Mouse (Mus musculus) limb, embryonic 10.5 days (tissue): Measurements from ENCODE around the gene Mpz. TPM values are rescaled to one million over a fixed set of nuclear protein-coding genes. Genes with fewer than 3 reads are reported as not detected.

Experiments
- DNase-seq: peaks from one replicate; pipeline ENCODE4 v3.0.0-alpha.2; 2017; ENCODE audit warnings: low spot score
- H3K27ac ChIP-seq: fragments of 300-500 bp; sonication (generic); 2 replicates; pipeline ENCODE4 v1.5.1; 2016; ENCODE audit warnings: mild to moderate bottlenecking
- H3K27me3 ChIP-seq: fragments of 300-500 bp; sonication (generic); 2 replicates; pipeline ENCODE4 v1.6.1; 2016; ENCODE audit warnings: low read depth, mild to moderate bottlenecking; ENCODE audit not compliant: poor library complexity, severe bottlenecking
- H3K36me3 ChIP-seq: fragments of 300-500 bp; sonication (generic); 2 replicates; pipeline ENCODE4 v1.6.1; 2016; ENCODE audit warnings: mild to moderate bottlenecking, moderate library complexity
- H3K4me1 ChIP-seq: fragments of 300-500 bp; sonication (generic); 2 replicates; pipeline ENCODE4 v1.6.1; 2016
- H3K4me3 ChIP-seq: fragments of 300-500 bp; sonication (generic); 2 replicates; pipeline ENCODE4 v1.5.1; 2016; ENCODE audit warnings: mild to moderate bottlenecking, moderate library complexity
- H3K9me3 ChIP-seq: fragments of 300-500 bp; sonication (generic); replicated peaks from 2 replicates; pipeline ENCODE4 v1.6.1; 2016; ENCODE audit warnings: mild to moderate bottlenecking
- WGBS: fragments of 180-500 bp; shearing (Covaris S2); methylation state at CpG from one replicate; pipeline ENCODE4 v1.1.7; 2016; 5-methylcytosine and 5-hydroxymethylcytosine counted together
- polyA plus RNA-seq: library from polyadenylated mRNA; unstranded; fragments of >200 nt; fragmentation: Nextera tagmentation; extraction: Ambion mirVana; gene quantifications from 2 replicates; pipeline ENCODE4 v1.2.1, GENCODE M21; 2016

The Mpz gene
- polyA plus RNA-seq, 1 experiment from 2014 or later, result 0.44 TPM

DNA sequence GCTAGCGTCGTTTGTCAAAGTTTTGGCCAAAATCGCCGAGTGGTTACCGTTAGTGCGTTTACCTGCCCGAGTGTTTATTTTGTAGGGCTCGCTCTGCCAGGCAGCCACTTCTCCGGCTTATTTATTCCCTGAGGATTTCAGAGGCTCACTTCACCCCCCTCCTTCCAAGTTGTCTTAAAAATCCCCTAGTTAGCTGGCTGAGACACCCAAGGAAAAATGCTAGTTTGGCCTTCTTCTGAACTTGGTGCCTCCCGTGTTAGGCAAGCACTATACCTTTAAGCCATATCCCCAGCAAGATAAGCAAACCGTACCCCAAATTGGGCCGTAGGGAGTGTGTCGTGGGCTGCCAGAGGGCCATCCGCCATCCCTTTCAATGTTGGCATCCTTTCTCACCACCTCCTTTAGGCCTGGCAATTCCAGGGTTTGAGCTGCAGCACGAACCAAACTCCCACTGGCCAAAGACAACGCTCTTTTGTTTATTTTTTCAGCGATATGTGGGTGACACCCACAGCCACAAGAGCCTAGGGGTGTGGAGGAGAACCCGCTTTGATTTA, 404 bp downstream of the Mpz start:
- H3K36me3 ChIP-seq, result peaks cover 2% of the 10 kb centered on the region; the same call in 1 of the 2 replicates
- no peaks in the 10 kb centered on the region for H3K9me3 ChIP-seq
- H3K27me3 ChIP-seq, result peaks cover 13% of the 10 kb centered on the region
- H3K27ac ChIP-seq, result peak overlapping the region; percentile 89
- H3K4me1 ChIP-seq, result peaks cover 18% of the 10 kb centered on the region
- WGBS, result 5% methylated on average over 18 of the region's 18 CpGs
- peak overlapping the region; percentile 86 for H3K4me3 ChIP-seq
- DNase-seq, result peak; percentile 55

DNA sequence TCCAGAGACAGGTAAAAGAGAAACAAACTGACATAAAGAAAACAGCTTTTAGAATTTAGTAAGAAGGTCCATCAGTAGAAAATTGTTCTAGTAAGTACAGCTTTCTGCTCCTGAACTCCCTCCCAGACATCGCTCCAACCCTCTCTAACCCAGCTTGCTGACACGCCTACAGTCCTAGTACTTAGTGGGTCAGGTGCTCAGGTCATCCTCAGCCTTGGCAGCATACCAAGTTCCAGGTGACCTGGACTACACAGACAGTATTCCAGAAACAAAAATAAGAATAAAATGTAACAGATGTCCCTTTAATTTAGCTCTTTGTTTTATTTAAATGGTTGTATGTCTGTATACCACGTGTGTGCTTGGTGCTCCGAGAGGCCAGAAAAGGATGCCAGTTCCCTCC, 1.5 kb downstream of the Mpz start:
- peaks cover 18% of the 10 kb centered on the region for H3K4me1 ChIP-seq
- WGBS, result 88% methylated on average over 4 of the region's 4 CpGs
- peaks cover 24% of the 10 kb centered on the region for H3K27me3 ChIP-seq
- no peaks in the 10 kb centered on the region for H3K36me3 ChIP-seq
- DNase-seq, result no peak
- no peak overlapping the region for H3K27ac ChIP-seq
- H3K4me3 ChIP-seq, result no peak overlapping the region
- no peaks in the 10 kb centered on the region for H3K9me3 ChIP-seq

DNA sequence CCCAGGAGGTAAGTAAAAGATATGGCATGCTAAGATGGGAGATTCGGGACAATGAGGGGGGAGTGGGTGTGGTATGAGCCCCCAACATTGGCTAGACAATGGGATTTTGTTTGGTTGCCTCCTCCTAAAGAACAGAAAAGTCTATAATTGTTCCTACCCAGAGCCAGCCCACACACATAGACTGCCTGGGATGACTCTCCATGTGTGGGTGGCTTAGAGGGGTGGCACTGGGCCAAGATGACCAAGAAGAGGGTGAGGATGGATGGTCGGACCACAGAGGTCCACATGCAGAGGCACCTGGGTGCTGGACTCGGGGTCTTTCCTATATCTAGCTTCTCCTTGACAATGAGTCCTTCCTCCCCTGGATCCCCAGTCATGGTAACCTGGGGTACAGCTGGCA, 6.1 kb downstream of the Mpz start:
- Histone ChIP-seq H3K4me1 (peaks cover 15% of the 10 kb centered on the region), H3K4me3 (no peak overlapping the region), H3K9me3 (no peaks in the 10 kb centered on the region), H3K36me3 (no peaks in the 10 kb centered on the region), H3K27ac (no peak overlapping the region), H3K27me3 (peaks cover 70% of the 10 kb centered on the region)
- 77% methylated on average over 3 of the region's 3 CpGs for WGBS
- DNase-seq, result no peak

DNA sequence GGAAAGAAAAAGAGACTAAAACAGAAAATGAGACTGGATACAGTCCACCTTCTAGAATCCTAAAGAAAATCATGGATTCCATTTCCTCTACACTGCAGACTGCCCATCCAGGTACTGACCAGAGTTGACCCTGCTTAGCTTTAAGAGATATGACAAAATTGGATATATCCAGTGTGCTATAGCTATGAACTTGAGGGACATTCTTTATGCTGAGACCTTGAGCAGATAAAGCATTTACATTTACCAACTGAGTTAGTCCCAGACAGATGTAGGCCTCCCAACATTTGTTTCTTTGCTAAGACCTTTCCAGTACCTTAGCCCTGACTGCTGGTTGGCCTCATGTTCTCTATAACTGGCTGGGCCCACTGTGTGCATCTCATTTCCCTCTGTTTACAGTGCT, 7.5 kb downstream of the Mpz start:
- Histone ChIP-seq H3K27me3 (peaks cover 73% of the 10 kb centered on the region), H3K4me1 (peaks cover 15% of the 10 kb centered on the region), H3K36me3 (no peaks in the 10 kb centered on the region)

DNA sequence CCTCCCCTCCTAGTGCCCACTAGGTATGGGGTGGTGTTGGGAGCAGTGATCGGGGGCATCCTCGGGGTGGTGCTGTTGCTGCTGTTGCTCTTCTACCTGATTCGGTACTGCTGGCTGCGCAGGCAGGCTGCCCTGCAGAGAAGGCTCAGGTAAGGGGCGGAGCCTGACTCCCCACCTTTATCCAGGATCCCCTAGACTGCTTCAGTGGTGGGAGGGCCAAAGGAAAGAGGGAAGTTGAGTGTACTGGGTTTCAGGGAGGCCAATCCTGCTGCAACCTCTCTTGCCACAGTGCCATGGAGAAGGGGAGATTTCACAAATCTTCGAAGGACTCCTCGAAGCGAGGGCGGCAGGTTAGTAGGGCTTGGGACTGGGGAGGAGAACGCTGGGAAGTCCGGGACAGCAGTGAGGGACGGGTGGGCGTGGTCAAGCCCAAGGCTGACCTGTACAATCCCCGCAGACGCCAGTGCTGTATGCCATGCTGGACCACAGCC, 9.0 kb downstream of the Mpz start:
- H3K27me3 ChIP-seq, result peaks cover 71% of the 10 kb centered on the region
- no peaks in the 10 kb centered on the region for H3K36me3 ChIP-seq
- H3K27ac ChIP-seq, result no peak overlapping the region
- H3K4me1 ChIP-seq, result peaks cover 15% of the 10 kb centered on the region
- H3K4me3 ChIP-seq, result peak overlapping the region; percentile 41
- peak; percentile 45 for DNase-seq
- no peaks in the 10 kb centered on the region for H3K9me3 ChIP-seq
- WGBS, result 3% methylated on average over 15 of the region's 15 CpGs

More for the DNA sequence above, 7.5 kb downstream of the Mpz start:
- Histone ChIP-seq H3K9me3 (no peaks in the 10 kb centered on the region), H3K27ac (no peak overlapping the region), H3K4me3 (no peak overlapping the region)
- DNase-seq, result no peak

DNA sequence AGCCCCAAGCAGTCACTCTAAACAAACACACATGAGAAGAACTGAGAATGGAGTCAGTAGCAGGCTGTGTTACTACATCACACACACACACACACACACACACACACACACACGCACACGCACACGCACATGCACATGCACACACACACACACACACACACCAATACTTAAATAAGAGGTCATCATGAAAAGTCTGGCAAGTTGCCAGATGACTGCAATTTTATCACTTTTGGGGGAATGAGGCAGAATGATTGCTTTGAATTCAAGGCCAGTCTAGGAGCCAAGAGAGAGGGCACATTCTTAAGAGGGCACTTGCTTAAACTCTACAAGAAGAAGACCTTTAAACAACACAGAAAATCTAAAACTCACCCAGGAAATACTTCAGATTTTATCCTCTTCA, 12.0 kb downstream of the Mpz start:
- Histone ChIP-seq H3K4me3 (no peak overlapping the region), H3K9me3 (no peaks in the 10 kb centered on the region), H3K36me3 (no peaks in the 10 kb centered on the region), H3K4me1 (peaks cover 15% of the 10 kb centered on the region), H3K27me3 (peaks cover 43% of the 10 kb centered on the region), H3K27ac (no peak overlapping the region)
- no peak for DNase-seq
- WGBS, result 91% methylated on average over 3 of the region's 3 CpGs

DNA sequence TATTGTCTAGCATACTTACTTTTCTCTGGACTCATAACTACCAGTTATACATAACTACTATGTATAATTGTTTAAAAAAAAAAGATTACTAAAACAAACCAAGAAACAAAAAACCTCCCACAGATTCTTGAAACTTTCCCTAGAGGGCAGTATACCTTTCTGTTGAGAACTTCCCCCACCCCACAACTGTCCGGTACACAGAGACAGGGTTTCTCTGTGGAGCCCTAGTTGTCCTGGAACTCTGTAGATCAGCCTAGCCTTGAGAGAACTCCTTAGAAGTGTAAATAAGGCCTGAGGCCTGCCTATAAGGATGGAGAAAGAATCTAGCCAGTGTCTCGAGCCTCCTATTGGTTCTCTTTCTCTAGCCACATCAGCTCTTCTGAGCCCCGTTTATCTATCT, 13.7 kb downstream of the Mpz start:
- WGBS, result 32% methylated on average over 3 of the region's 3 CpGs
- Histone ChIP-seq H3K36me3 (no peaks in the 10 kb centered on the region), H3K9me3 (no peaks in the 10 kb centered on the region), H3K4me1 (peaks cover 15% of the 10 kb centered on the region), H3K4me3 (no peak overlapping the region), H3K27ac (no peak overlapping the region), H3K27me3 (peaks cover 26% of the 10 kb centered on the region)
- no peak for DNase-seq

DNA sequence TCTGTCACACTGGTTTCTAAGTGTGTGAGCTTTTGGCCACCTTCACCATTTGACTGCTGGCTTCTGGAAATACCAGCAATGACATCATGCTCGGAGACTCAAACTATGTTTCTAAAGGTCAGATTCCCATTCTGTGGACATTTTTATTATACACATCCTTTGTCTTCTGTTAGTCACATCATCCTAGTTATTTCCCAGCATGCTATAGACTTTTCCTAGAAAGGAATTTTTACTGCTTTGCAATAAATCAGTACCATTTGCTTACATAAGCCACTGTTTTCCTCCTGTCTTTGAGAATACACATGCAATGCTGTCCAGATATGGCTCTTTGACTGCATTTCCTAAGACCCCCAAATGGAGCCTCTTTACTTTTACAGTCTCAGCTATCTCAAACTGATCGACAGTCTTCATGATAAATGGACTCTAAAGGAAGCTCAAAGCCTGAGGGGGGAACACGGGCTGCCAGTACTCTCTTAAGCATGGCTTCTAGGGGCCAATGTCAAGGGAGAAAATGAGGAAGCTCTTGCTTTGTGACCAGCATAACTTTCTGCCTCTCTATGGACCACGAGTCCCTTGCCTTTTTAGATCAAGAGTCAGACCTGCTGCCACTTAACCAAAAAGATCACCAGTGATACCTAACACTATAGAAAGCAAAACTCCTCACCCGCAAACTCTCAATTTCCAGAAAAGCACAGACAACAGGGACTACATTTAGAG, 15.3 kb downstream of the Mpz start:
- Histone ChIP-seq H3K36me3 (no peaks in the 10 kb centered on the region), H3K4me3 (no peak overlapping the region), H3K27me3 (peaks cover 11% of the 10 kb centered on the region), H3K9me3 (no peaks in the 10 kb centered on the region), H3K4me1 (no peaks in the 10 kb centered on the region), H3K27ac (no peak overlapping the region)
- no peak for DNase-seq
- 79% methylated on average over 5 of the region's 5 CpGs for WGBS

DNA sequence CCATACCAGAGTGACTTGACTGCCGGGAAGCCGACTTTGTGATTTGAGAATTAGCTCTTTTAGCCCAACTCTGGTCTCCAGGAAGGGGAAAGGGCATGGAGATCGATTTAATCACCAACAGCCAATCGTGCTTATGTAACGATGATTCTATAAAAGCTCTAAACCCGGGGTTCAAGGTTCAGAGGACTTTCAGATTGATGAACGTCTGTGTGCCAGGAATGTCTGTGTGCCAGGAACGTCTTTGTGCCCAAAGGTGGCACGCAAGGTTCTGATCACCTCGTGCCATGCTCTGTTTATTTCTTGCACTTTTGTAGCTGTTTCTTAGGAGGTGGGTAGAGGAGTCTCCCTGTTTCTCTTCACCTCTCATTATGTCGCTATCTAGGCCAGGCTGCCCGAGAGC, 18.4 kb downstream of the Mpz start:
- DNase-seq, result no peak
- no peak overlapping the region for H3K27ac ChIP-seq
- no peaks in the 10 kb centered on the region for H3K27me3 ChIP-seq
- no peaks in the 10 kb centered on the region for H3K36me3 ChIP-seq
- H3K4me3 ChIP-seq, result no peak overlapping the region
- H3K9me3 ChIP-seq, result no peaks in the 10 kb centered on the region
- WGBS, result 89% methylated on average over 12 of the region's 12 CpGs
- no peaks in the 10 kb centered on the region for H3K4me1 ChIP-seq

DNA sequence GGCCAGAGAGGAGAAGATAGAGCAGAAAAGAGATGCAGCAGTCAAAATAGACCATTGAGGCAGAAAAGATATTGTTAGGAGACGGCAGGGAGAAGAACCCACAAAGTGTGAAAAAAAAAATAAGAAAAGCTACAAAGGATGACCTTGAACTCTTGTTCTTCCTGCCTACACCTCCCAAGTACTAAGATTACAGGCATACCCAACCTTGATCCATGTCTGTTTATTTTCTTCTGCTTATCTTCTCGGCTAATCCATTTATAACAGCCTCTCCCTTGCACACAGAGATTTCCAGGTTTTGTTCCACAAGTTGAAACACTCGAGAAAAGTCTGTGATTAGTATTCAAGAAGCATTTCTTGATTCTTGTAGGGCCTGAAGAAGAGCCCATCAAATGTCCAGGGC, 19.4 kb downstream of the Mpz start:
- Histone ChIP-seq H3K36me3 (no peaks in the 10 kb centered on the region), H3K9me3 (no peaks in the 10 kb centered on the region), H3K4me3 (no peak overlapping the region), H3K27me3 (no peaks in the 10 kb centered on the region), H3K4me1 (no peaks in the 10 kb centered on the region), H3K27ac (no peak overlapping the region)
- WGBS, result 77% methylated on average over 3 of the region's 3 CpGs
- no peak for DNase-seq

DNA sequence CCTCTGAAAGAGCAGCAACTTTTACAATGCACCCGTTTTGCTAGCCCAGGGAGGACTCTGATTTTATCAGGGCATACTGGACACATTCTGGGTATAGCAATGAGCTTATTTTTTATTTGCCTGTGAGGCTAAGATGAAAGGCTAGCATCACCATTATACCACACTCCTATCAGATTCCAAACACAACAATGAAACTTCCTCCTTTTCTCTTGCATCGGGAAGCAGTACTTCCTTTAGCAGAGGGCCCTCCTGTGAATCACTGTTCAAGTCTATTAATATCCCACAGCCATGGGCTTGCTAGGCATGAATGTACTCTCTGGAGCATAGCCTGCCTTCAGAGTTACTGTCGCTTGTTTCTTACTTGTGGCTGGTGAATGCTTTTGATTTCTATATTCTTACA, 20.6 kb downstream of the Mpz start:
- 76% methylated on average over 3 of the region's 3 CpGs for WGBS
- no peak for DNase-seq
- no peak overlapping the region for H3K4me3 ChIP-seq
- no peak overlapping the region for H3K27ac ChIP-seq
- no peaks in the 10 kb centered on the region for H3K9me3 ChIP-seq
- H3K27me3 ChIP-seq, result no peaks in the 10 kb centered on the region
- H3K36me3 ChIP-seq, result no peaks in the 10 kb centered on the region
- H3K4me1 ChIP-seq, result no peaks in the 10 kb centered on the region

DNA sequence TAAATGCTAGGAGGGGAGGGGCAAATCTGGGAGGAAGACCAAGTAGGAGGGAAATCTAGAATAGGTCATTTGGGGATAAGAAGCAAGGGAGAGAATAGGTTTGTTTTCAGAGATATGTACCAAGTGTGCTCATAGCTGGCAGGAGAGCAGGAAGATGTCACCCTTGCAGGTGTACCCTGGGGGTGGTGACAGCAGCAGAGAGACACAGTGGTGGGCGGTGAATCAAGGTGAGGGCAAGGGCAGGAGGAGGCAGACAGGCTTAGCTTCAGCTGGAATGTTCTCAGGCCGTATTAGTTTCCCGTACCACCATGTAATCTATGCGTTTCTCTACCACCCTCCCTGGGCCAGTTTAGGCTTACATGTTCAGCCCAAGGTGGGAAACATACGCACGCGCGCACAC, 22.3 kb downstream of the Mpz start:
- DNase-seq, result no peak
- no peaks in the 10 kb centered on the region for H3K36me3 ChIP-seq
- no peaks in the 10 kb centered on the region for H3K27me3 ChIP-seq
- no peak overlapping the region for H3K4me3 ChIP-seq
- H3K27ac ChIP-seq, result no peak overlapping the region
- WGBS, result 90% methylated on average over 8 of the region's 8 CpGs
- H3K9me3 ChIP-seq, result no peaks in the 10 kb centered on the region
- no peaks in the 10 kb centered on the region for H3K4me1 ChIP-seq

DNA sequence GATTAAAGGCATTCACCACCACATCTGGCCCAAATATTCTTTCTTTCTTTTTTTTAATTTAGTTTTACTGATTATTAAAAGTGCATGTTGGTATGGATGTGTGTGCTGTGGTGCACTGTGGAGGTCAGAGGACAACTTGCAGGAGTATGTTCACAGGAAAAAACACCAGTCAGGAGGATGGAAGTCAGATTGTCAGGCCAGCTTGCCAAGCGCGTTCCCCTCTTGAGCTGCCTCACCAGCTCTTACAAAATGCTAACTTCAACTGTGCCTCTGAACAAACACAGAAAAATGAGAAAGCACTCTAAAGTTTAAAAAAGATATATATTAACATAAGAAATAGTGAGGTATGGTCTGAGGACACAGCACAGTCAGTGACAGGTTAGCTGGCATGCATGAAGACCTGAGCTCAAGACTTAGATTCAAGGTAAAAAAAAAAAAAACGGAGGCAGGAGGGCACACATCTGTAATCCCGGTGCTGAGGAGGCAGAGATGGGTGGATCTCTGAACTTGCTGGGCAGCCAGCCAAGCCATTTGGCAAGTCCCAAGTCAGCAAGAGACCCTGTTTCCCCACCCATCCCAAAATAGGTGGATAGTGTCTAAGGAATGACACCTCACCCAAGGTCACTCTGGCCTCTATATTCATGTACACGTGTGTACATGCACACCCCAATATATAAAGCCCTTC, 29.1 kb downstream of the Mpz start:
- H3K9me3 ChIP-seq, result no peaks in the 10 kb centered on the region
- H3K4me1 ChIP-seq, result 0 out of 2 replicates have a peak, but pooled peaks cover 4% of the 10 kb centered on the region
- H3K36me3 ChIP-seq, result no peaks in the 10 kb centered on the region
- no peak overlapping the region for H3K27ac ChIP-seq
- no peak overlapping the region for H3K4me3 ChIP-seq
- no peaks in the 10 kb centered on the region for H3K27me3 ChIP-seq
- WGBS, result 83% methylated on average over 5 of the region's 5 CpGs
- no peak for DNase-seq
